ENCODE assay signal across 17 mouse cellular contexts in genomic region chr17:84264305-84264704, GRCm38 (mm10).
DNase-seq lines count a peak whose midpoint lies in the region; ATAC-seq and TF ChIP-seq lines count a peak whose summit lies in the region.
"Had no signal": no experiment of that assay in that cellular context is flagged by ENCODE, and none has a peak within 500 bp of the region (broad histone marks: within the 10 kb centered on the region; RNA-seq: fewer than 3 reads in every experiment).

No protein-coding gene starts in this region.

- H3K36me3 ChIP-seq in kidney, postnatal 0 days (ENCODE audit: insufficient read depth, low read length) = no peaks in the 10 kb centered on the region
- no peaks in the 10 kb centered on the region for H3K36me3 ChIP-seq in embryonic facial prominence, embryonic 12.5 days
- no peaks in the 10 kb centered on the region for H3K36me3 ChIP-seq in limb, embryonic 15.5 days
- H3K36me3 ChIP-seq: midbrain, embryonic 15.5 days; neural tube, embryonic 12.5 days had no signal

- H3K4me1 ChIP-seq in kidney, postnatal 0 days (replicated peaks; ENCODE audit: insufficient read depth, low read length) = peaks cover 21% of the 10 kb centered on the region
- H3K4me1 ChIP-seq in embryonic facial prominence, embryonic 12.5 days = peaks cover 6% of the 10 kb centered on the region; the same call in 1 of the 2 replicates
- H3K4me1 ChIP-seq in limb, embryonic 15.5 days = peaks cover 49% of the 10 kb centered on the region
- H3K4me1 ChIP-seq: midbrain, embryonic 15.5 days; neural tube, embryonic 12.5 days had no signal

- no peaks in the 10 kb centered on the region for H3K9me3 ChIP-seq in kidney, postnatal 0 days (replicated peaks; ENCODE audit: low read length)
- H3K9me3 ChIP-seq in embryonic facial prominence, embryonic 12.5 days = no peaks in the 10 kb centered on the region
- H3K9me3 ChIP-seq in limb, embryonic 15.5 days = no peaks in the 10 kb centered on the region
- H3K9me3 ChIP-seq: midbrain, embryonic 15.5 days; neural tube, embryonic 12.5 days had no signal

- intact Hi-C loops in heart, postnatal 36 days (cut with DNase I) = loop anchor here (5.0 kb wide), 1 partner anchor 103 kb away; no protein-coding TSS in a partner anchor

- H3K27ac ChIP-seq in kidney, postnatal 0 days = peak overlapping the region; percentile 51
- H3K27ac ChIP-seq in embryonic facial prominence, embryonic 12.5 days = 0 out of 2 replicates have a peak overlapping the region, but pooled peaks have one; percentile 54
- peak overlapping the region; percentile 22 for H3K27ac ChIP-seq in limb, embryonic 15.5 days
- H3K27ac ChIP-seq: hindbrain, postnatal 0 days; macrophage; midbrain, embryonic 15.5 days; neural tube, embryonic 12.5 days had no signal

- no peak overlapping the region for H3K4me2 ChIP-seq in kidney, postnatal 0 days (ENCODE audit: low read length)
- H3K4me2 ChIP-seq in embryonic facial prominence, embryonic 12.5 days (replicated peaks) = no peak overlapping the region
- H3K4me2 ChIP-seq in limb, embryonic 15.5 days = no peak overlapping the region
- H3K4me2 ChIP-seq: midbrain, embryonic 15.5 days; neural tube, embryonic 12.5 days had no signal

- H3K4me3 ChIP-seq in kidney, postnatal 0 days (replicated peaks; ENCODE audit: low read depth, low read length) = no peak overlapping the region
- H3K4me3 ChIP-seq in embryonic facial prominence, embryonic 12.5 days = no peak overlapping the region
- no peak overlapping the region for H3K4me3 ChIP-seq in limb, embryonic 15.5 days
- H3K4me3 ChIP-seq: midbrain, embryonic 15.5 days; neural tube, embryonic 12.5 days had no signal

- peak overlapping the region; percentile 5; the same call in 1 of the 2 replicates for H3K9ac ChIP-seq in kidney, postnatal 0 days (ENCODE audit: low read depth, low read length)
- H3K9ac ChIP-seq in embryonic facial prominence, embryonic 12.5 days = no peak overlapping the region
- no peak overlapping the region for H3K9ac ChIP-seq in limb, embryonic 15.5 days
- H3K9ac ChIP-seq: midbrain, embryonic 15.5 days; neural tube, embryonic 12.5 days had no signal

- no peaks in the 10 kb centered on the region for H3K27me3 ChIP-seq in kidney, postnatal 0 days (ENCODE audit: insufficient read depth, low read length)
- no peaks in the 10 kb centered on the region for H3K27me3 ChIP-seq in embryonic facial prominence, embryonic 12.5 days
- H3K27me3 ChIP-seq in limb, embryonic 15.5 days = no peaks in the 10 kb centered on the region
- H3K27me3 ChIP-seq: midbrain, embryonic 15.5 days; neural tube, embryonic 12.5 days had no signal

- no peak for TF ChIP-seq CTCF in kidney, postnatal 0 days (IDR thresholded peaks at IDR 0.05; ENCODE audit: low read depth)

- DNase-seq in heart, adult 18-20 months = peak; percentile 23 to 35
- DNase-seq in heart, postnatal 36 days = no peak
- DNase-seq in kidney, postnatal 0 days (ENCODE audit: low spot score) = no peak
- no peak for DNase-seq in kidney, postnatal 10 days
- no peak for DNase-seq in right cerebral cortex, postnatal 4 days
- DNase-seq in natural killer cell, adult 2 months (ENCODE audit: low spot score in 2 of 2) = no peak
- DNase-seq: cerebellum, adult 2 months; embryo, embryonic 11 days; gastrocnemius, postnatal 36 days; kidney, postnatal 14 days; layer of hippocampus, postnatal 36 days had no signal

- 69% methylated on average over 6 of the region's 6 CpGs for WGBS in kidney, postnatal 0 days
- 72% methylated on average over 6 of the region's 6 CpGs for WGBS in embryonic facial prominence, embryonic 12.5 days
- WGBS in limb, embryonic 15.5 days = 61% methylated on average over 6 of the region's 6 CpGs

- no peak for ATAC-seq in kidney, postnatal 0 days (replicated peaks; ENCODE audit: low FRiP score, low read depth)
- ATAC-seq in embryonic facial prominence, embryonic 12.5 days (ENCODE audit: insufficient number of reproducible peaks, insufficient read depth, low FRiP score, low TSS enrichment) = no peak
- ATAC-seq in limb, embryonic 15.5 days (ENCODE audit: insufficient number of reproducible peaks, low FRiP score, low TSS enrichment, low read depth) = no peak
- ATAC-seq: hindbrain, postnatal 0 days; midbrain, embryonic 15.5 days had no signal

Comparison
In these comparisons a context has a peak if more than half of its experiments do, and no peak if none do; other contexts are left out.
1. DNase-seq: peak in heart, adult 18-20 months (2 of 2); none in heart, postnatal 36 days (0 of 2), kidney, postnatal 0 days (single experiment), kidney, postnatal 10 days (single experiment), right cerebral cortex, postnatal 4 days (single experiment) and natural killer cell, adult 2 months (0 of 2).
2. Peak in every context shown above with its lines, with median percentiles within 50 percentile points of each other: H3K27ac ChIP-seq.